Mouse (Mus musculus) spleen, adult 2 months (tissue): ENCODE measurements around the gene Clba1. TPM values are rescaled to one million over a fixed set of nuclear protein-coding genes. Genes with fewer than 3 reads are reported as not detected.

Experiments used
- DNase-seq, 2 experiments: peaks; one replicate each; pipeline versions ENCODE4 v3.0.0 to v3.0.0-alpha.2; 2012 to 2021; ENCODE audit warnings: low spot score in 2 of 2, low read depth in 1 of 2
- H3K27ac ChIP-seq: fragments of 200-500 bp; 2 replicates; pipeline ENCODE4 v1.5.1; 2012; ENCODE audit warnings: low read length, inconsistent platforms; ENCODE audit not compliant: insufficient read depth
- H3K27me3 ChIP-seq: fragments of 200-500 bp; 2 replicates; pipeline ENCODE4 v1.6.1; 2012; ENCODE audit warnings: mild to moderate bottlenecking, moderate library complexity, low read length, inconsistent platforms; ENCODE audit not compliant: control insufficient read depth, insufficient read depth
- H3K36me3 ChIP-seq: fragments of 200-500 bp; 2 replicates; pipeline ENCODE4 v1.6.1; 2012; ENCODE audit warnings: mild to moderate bottlenecking, low read length, inconsistent platforms; ENCODE audit not compliant: control insufficient read depth, insufficient read depth
- H3K4me1 ChIP-seq: fragments of 200-500 bp; 2 replicates; pipeline ENCODE4 v1.6.1; 2011; ENCODE audit warnings: inconsistent platforms; ENCODE audit not compliant: control insufficient read depth, insufficient read depth, insufficient read length
- H3K4me3 ChIP-seq: fragments of 200-500 bp; 2 replicates; pipeline ENCODE4 v1.5.1; 2011; ENCODE audit warnings: mild to moderate bottlenecking, inconsistent platforms; ENCODE audit not compliant: insufficient read depth, insufficient read length; ENCODE audit errors: extremely low read depth
- CTCF ChIP-seq: fragments of 200-500 bp; IDR thresholded peaks from 2 replicates; pipeline ENCODE4 v1.5.1; 2011; ENCODE audit warnings: mild to moderate bottlenecking, inconsistent platforms; ENCODE audit not compliant: insufficient read depth, insufficient read length, insufficient replicate concordance; ENCODE audit errors: extremely low read depth
- POLR2A ChIP-seq: fragments of 200-500 bp; IDR thresholded peaks from 2 replicates; pipeline ENCODE4 v1.6.1; 2011; ENCODE audit warnings: low read depth, low read length, inconsistent platforms
- WGBS: fragments of 180-500 bp; shearing (Covaris S2); methylation state at CpG from one replicate; pipeline ENCODE4 v1.1.7; 2018; 5-methylcytosine and 5-hydroxymethylcytosine counted together
- polyA plus RNA-seq: library from polyadenylated mRNA; depleted of rRNA; stranded (reverse); fragments of >200 nt; gene quantifications from 2 replicates; pipeline ENCODE4 v1.2.3, GENCODE M21; 2012

The Clba1 gene
- polyA plus RNA-seq, 1 experiment, result 0.83 TPM

- Histone ChIP-seq H3K27ac (peak overlapping the region; percentile 76), H3K36me3 (peaks cover 17% of the 10 kb centered on the region), H3K4me3 (no peak overlapping the region), H3K4me1 (peaks cover 29% of the 10 kb centered on the region), H3K27me3 (no peaks in the 10 kb centered on the region)
- peak; percentile 32 to 68 for DNase-seq
- 8% methylated on average over 4 of the region's 4 CpGs for WGBS
- TF ChIP-seq POLR2A, result no peak; the same call in 1 of the 2 replicates
- TF ChIP-seq CTCF, result no peak
Measured at GRCm38 (mm10) chr12:112823221-112823620, 14.5 kb downstream of the Clba1 start.

- H3K4me3 ChIP-seq, result no peak overlapping the region
- H3K27ac ChIP-seq, result no peak overlapping the region
- H3K36me3 ChIP-seq, result peaks cover 7% of the 10 kb centered on the region
- DNase-seq, result no peak
- no peaks in the 10 kb centered on the region for H3K27me3 ChIP-seq
- TF ChIP-seq CTCF, result no peak
- TF ChIP-seq POLR2A, result no peak
- H3K4me1 ChIP-seq, result peaks cover 29% of the 10 kb centered on the region
- 74% methylated on average over 5 of the region's 5 CpGs for WGBS
Measured at GRCm38 (mm10) chr12:112825901-112826300, 17.2 kb downstream of the Clba1 start.

GRCm38 (mm10) chr12:112828501-112829243 is 19.9 kb downstream of the Clba1 start:
- peak; percentile 58 to 72 for DNase-seq
- H3K4me1 ChIP-seq, result peaks cover 18% of the 10 kb centered on the region
- WGBS, result under 1% methylated on average over 51 of the region's 51 CpGs

GRCm38 (mm10) chr12:112829244-112829864 is 20.6 kb downstream of the Clba1 start, which contains the start of gene Cdca4:
TSS of gene Cdca4 (minus strand) at chr12:112829423.
- peaks cover 1% of the 10 kb centered on the region; the same call in 1 of the 2 replicates for H3K36me3 ChIP-seq
- H3K27me3 ChIP-seq, result no peaks in the 10 kb centered on the region
- WGBS, result under 1% methylated on average over 69 of the region's 72 CpGs
- peak within 1 kb of the TSS; percentile 96 for H3K27ac ChIP-seq
- peak; percentile 88 to 96 for DNase-seq
- TF ChIP-seq POLR2A (peak; percentile 30; the same call in 1 of the 2 replicates), CTCF (no peak)
- H3K4me3 ChIP-seq, result peak within 1 kb of the TSS; percentile 85
- H3K4me1 ChIP-seq, result peaks cover 14% of the 10 kb centered on the region

More at GRCm38 (mm10) chr12:112828501-112829243, 19.9 kb downstream of the Clba1 start:
- H3K27ac ChIP-seq, result peak overlapping the region; percentile 96
- peak overlapping the region; percentile 85 for H3K4me3 ChIP-seq
- peaks cover 1% of the 10 kb centered on the region; the same call in 1 of the 2 replicates for H3K36me3 ChIP-seq
- TF ChIP-seq CTCF, result no peak
- TF ChIP-seq POLR2A, result no peak
- no peaks in the 10 kb centered on the region for H3K27me3 ChIP-seq

- no peaks in the 10 kb centered on the region for H3K27me3 ChIP-seq
- peaks cover 12% of the 10 kb centered on the region for H3K4me1 ChIP-seq
- peaks cover 1% of the 10 kb centered on the region; the same call in 1 of the 2 replicates for H3K36me3 ChIP-seq
- DNase-seq, result no peak
- H3K4me3 ChIP-seq, result peak overlapping the region; percentile 78
- 35% methylated on average over 2 of the region's 2 CpGs for WGBS
- no peak for TF ChIP-seq CTCF
- TF ChIP-seq POLR2A, result no peak
- H3K27ac ChIP-seq, result no peak overlapping the region
Measured at GRCm38 (mm10) chr12:112830141-112830540, 21.4 kb downstream of the Clba1 start.

GRCm38 (mm10) chr12:112830570-112830969 is 21.8 kb downstream of the Clba1 start:
- peaks cover 12% of the 10 kb centered on the region for H3K4me1 ChIP-seq
- peaks cover 1% of the 10 kb centered on the region; the same call in 1 of the 2 replicates for H3K36me3 ChIP-seq
- WGBS, result 83% methylated on average over 3 of the region's 3 CpGs

More at GRCm38 (mm10) chr12:112830570-112830969, 21.8 kb downstream of the Clba1 start:
- Histone ChIP-seq H3K27ac (no peak overlapping the region), H3K27me3 (no peaks in the 10 kb centered on the region), H3K4me3 (no peak overlapping the region)
- DNase-seq, result no peak
- TF ChIP-seq CTCF, result no peak
- no peak for TF ChIP-seq POLR2A
